Mouse (Mus musculus): Measurements from ENCODE around the gene Spdye4b.

The Spdye4b gene

GRCm38 (mm10) chr5:143213832-143214231, 33.0 kb downstream of the Spdye4b start:
- DNase-seq (ENCODE audit: low read depth in 2 of 2, low spot score in 2 of 2), result no peak

GRCm38 (mm10) chr5:143220996-143221395, 40.2 kb downstream of the Spdye4b start:
- no peak for DNase-seq (ENCODE audit: low read depth in 2 of 2, low spot score in 2 of 2)

GRCm38 (mm10) chr5:143222287-143222686, 41.5 kb downstream of the Spdye4b start:
- no peak for DNase-seq (ENCODE audit: low read depth in 2 of 2, low spot score in 2 of 2)

GRCm38 (mm10) chr5:143226790-143227189, 46.0 kb downstream of the Spdye4b start, which contains the start of gene Spdye4a:
Gene Spdye4a (minus strand): TSS chr5:143226890.
- DNase-seq (ENCODE audit: low read depth in 2 of 2, low spot score in 2 of 2), result no peak

GRCm38 (mm10) chr5:143235028-143235693, 54.3 kb downstream of the Spdye4b start, which contains the start of gene Zfp12:
Gene Zfp12 (plus strand): TSS chr5:143235163.
- DNase-seq (ENCODE audit: low read depth in 2 of 2, low spot score in 2 of 2), result peak; percentile 78 to 79

- no peak for DNase-seq (ENCODE audit: low read depth in 2 of 2, low spot score in 2 of 2)
Measured at GRCm38 (mm10) chr5:143236036-143236435, 55.2 kb downstream of the Spdye4b start.

- no peak for DNase-seq (ENCODE audit: low read depth in 2 of 2, low spot score in 2 of 2)
Measured at GRCm38 (mm10) chr5:143244926-143245325, 64.1 kb downstream of the Spdye4b start.

- DNase-seq (ENCODE audit: low read depth in 2 of 2, low spot score in 2 of 2), result no peak
Measured at GRCm38 (mm10) chr5:143252039-143252438, 71.2 kb downstream of the Spdye4b start.

GRCm38 (mm10) chr5:143252791-143253185, 72.0 kb downstream of the Spdye4b start:
- DNase-seq (ENCODE audit: low read depth in 2 of 2, low spot score in 2 of 2), result no peak

GRCm38 (mm10) chr5:143253186-143253880, 72.5 kb downstream of the Spdye4b start:
- no peak for DNase-seq (ENCODE audit: low read depth in 2 of 2, low spot score in 2 of 2)

- DNase-seq (ENCODE audit: low read depth in 2 of 2, low spot score in 2 of 2), result no peak
Measured at GRCm38 (mm10) chr5:143253881-143254486, 73.2 kb downstream of the Spdye4b start.
